Mouse (Mus musculus) intestine, embryonic 16.5 days (tissue): ENCODE results near the gene Slc50a1. TPM values are rescaled to one million over a fixed set of nuclear protein-coding genes. Genes with fewer than 3 reads are reported as not detected.

Experiments used
- ATAC-seq: fragments of 200-750 bp; cut with Nextera tagmentation; 2 replicates; pipeline ENCODE4 v1.8.0; 2017; ENCODE audit warnings: moderate TSS enrichment, moderate library complexity
- H3K27ac ChIP-seq: fragments of 300-500 bp; sonication (generic); 2 replicates; pipeline ENCODE4 v1.5.1; 2014; ENCODE audit warnings: mild to moderate bottlenecking, low read length
- H3K27me3 ChIP-seq: fragments of 300-500 bp; sonication (generic); replicated peaks from 2 replicates; pipeline ENCODE4 v1.6.1; 2014; ENCODE audit warnings: low read length, control low read depth, mixed read lengths; ENCODE audit not compliant: control insufficient read depth, insufficient read depth
- H3K36me3 ChIP-seq: fragments of 300-500 bp; sonication (generic); 2 replicates; pipeline ENCODE4 v1.6.1; 2014; ENCODE audit warnings: low read length, control low read depth; ENCODE audit not compliant: control insufficient read depth, insufficient read depth
- H3K4me1 ChIP-seq: fragments of 300-500 bp; sonication (generic); 2 replicates; pipeline ENCODE4 v1.6.1; 2014; ENCODE audit warnings: low read length, control low read depth, mixed read lengths; ENCODE audit not compliant: control insufficient read depth, insufficient read depth
- H3K4me2 ChIP-seq: fragments of 300-500 bp; sonication (generic); 2 replicates; pipeline ENCODE4 v1.6.1; 2014; ENCODE audit warnings: low read depth, low read length, control low read depth
- H3K4me3 ChIP-seq: fragments of 300-500 bp; sonication (generic); 2 replicates; pipeline ENCODE4 v1.5.1; 2014; ENCODE audit warnings: mild to moderate bottlenecking, low read length
- H3K9ac ChIP-seq: fragments of 300-500 bp; sonication (generic); 2 replicates; pipeline ENCODE4 v1.6.1; 2014; ENCODE audit warnings: low read depth, low read length
- H3K9me3 ChIP-seq: fragments of 300-500 bp; sonication (generic); 2 replicates; pipeline ENCODE4 v1.6.1; 2016; ENCODE audit warnings: low read length, control low read depth; ENCODE audit not compliant: control insufficient read depth
- WGBS: fragments of 180-500 bp; shearing (Covaris S2); extraction: QIAGEN DNeasy Blood & Tissue Kit; methylation state at CpG from one replicate; pipeline ENCODE4 v1.1.7; 2014; 5-methylcytosine and 5-hydroxymethylcytosine counted together
- polyA plus RNA-seq: library from polyadenylated mRNA; unstranded; fragments of >200 nt; fragmentation: Nextera tagmentation; extraction: Ambion mirVana; gene quantifications from 2 replicates; pipeline ENCODE4 v1.2.1, GENCODE M21; 2015

Slc50a1 gene
- polyA plus RNA-seq, 1 experiment from 2014 or later, result 74.1 TPM

GRCm38 (mm10) chr3:89232614-89233013 is 37.8 kb downstream of the Slc50a1 start:
- 0 out of 2 replicates have a peak, but pooled peaks cover 4% of the 10 kb centered on the region for H3K27me3 ChIP-seq
- H3K4me1 ChIP-seq, result peaks cover 32% of the 10 kb centered on the region
- no peak overlapping the region for H3K4me2 ChIP-seq
- ATAC-seq, result no peak
- no peak overlapping the region for H3K9ac ChIP-seq
- no peaks in the 10 kb centered on the region; the same call in 1 of the 2 replicates for H3K36me3 ChIP-seq
- 43% methylated on average over 6 of the region's 6 CpGs for WGBS
- H3K27ac ChIP-seq, result 0 out of 2 replicates have a peak overlapping the region, but pooled peaks have one; percentile 10
- no peak overlapping the region for H3K4me3 ChIP-seq
- H3K9me3 ChIP-seq, result no peaks in the 10 kb centered on the region

GRCm38 (mm10) chr3:89231772-89232275 is 38.5 kb downstream of the Slc50a1 start:
- Histone ChIP-seq H3K4me1 (peaks cover 39% of the 10 kb centered on the region), H3K9me3 (no peaks in the 10 kb centered on the region), H3K4me3 (no peak overlapping the region), H3K27ac (no peak overlapping the region), H3K4me2 (no peak overlapping the region), H3K27me3 (0 out of 2 replicates have a peak, but pooled peaks cover 4% of the 10 kb centered on the region), H3K9ac (no peak overlapping the region), H3K36me3 (no peaks in the 10 kb centered on the region; the same call in 1 of the 2 replicates)
- WGBS, result 73% methylated on average over 16 of the region's 16 CpGs
- ATAC-seq, result no peak

GRCm38 (mm10) chr3:89231345-89231744 is 39.0 kb downstream of the Slc50a1 start:
- WGBS, result 70% methylated on average over 7 of the region's 7 CpGs
- ATAC-seq, result no peak
- Histone ChIP-seq H3K4me3 (no peak overlapping the region), H3K4me2 (no peak overlapping the region), H3K27ac (no peak overlapping the region), H3K27me3 (peaks cover 4% of the 10 kb centered on the region; the same call in 1 of the 2 replicates), H3K9ac (no peak overlapping the region), H3K4me1 (peaks cover 44% of the 10 kb centered on the region), H3K9me3 (no peaks in the 10 kb centered on the region), H3K36me3 (no peaks in the 10 kb centered on the region; the same call in 1 of the 2 replicates)

- peaks cover 46% of the 10 kb centered on the region for H3K4me1 ChIP-seq
- H3K27me3 ChIP-seq, result peaks cover 4% of the 10 kb centered on the region; the same call in 1 of the 2 replicates
- no peak overlapping the region for H3K4me3 ChIP-seq
- no peaks in the 10 kb centered on the region for H3K36me3 ChIP-seq
- 90% methylated on average over 2 of the region's 2 CpGs for WGBS
- H3K4me2 ChIP-seq, result no peak overlapping the region
- no peak overlapping the region for H3K9ac ChIP-seq
- no peak overlapping the region for H3K27ac ChIP-seq
- H3K9me3 ChIP-seq, result no peaks in the 10 kb centered on the region
- ATAC-seq, result no peak
Measured at GRCm38 (mm10) chr3:89230561-89230960, 39.8 kb downstream of the Slc50a1 start.

- H3K9me3 ChIP-seq, result no peaks in the 10 kb centered on the region
- peaks cover 45% of the 10 kb centered on the region for H3K4me1 ChIP-seq
- 0 out of 2 replicates have a peak overlapping the region, but pooled peaks have one; percentile 8 for H3K4me3 ChIP-seq
- peak overlapping the region; percentile 72 for H3K4me2 ChIP-seq
- no peaks in the 10 kb centered on the region for H3K36me3 ChIP-seq
- H3K9ac ChIP-seq, result peak overlapping the region; percentile 58
- 0 out of 2 replicates have a peak, but pooled peaks have one; percentile 2 for ATAC-seq
- no peak overlapping the region for H3K27ac ChIP-seq
- WGBS, result 48% methylated on average over 4 of the region's 4 CpGs
- H3K27me3 ChIP-seq, result peaks cover 4% of the 10 kb centered on the region; the same call in 1 of the 2 replicates
Measured at GRCm38 (mm10) chr3:89229276-89229675, 41.1 kb downstream of the Slc50a1 start.

- no peak within 1 kb of the TSS for H3K27ac ChIP-seq
- peak; percentile 22; the same call in 1 of the 2 replicates for ATAC-seq
Measured at GRCm38 (mm10) chr3:89228836-89229235, 41.5 kb downstream of the Slc50a1 start, which contains the start of gene Muc1. TSS of gene Muc1 (plus strand) at chr3:89229057.

GRCm38 (mm10) chr3:89228180-89228549 is 42.2 kb downstream of the Slc50a1 start:
- no peak overlapping the region for H3K27ac ChIP-seq
- H3K36me3 ChIP-seq, result no peaks in the 10 kb centered on the region
- H3K9me3 ChIP-seq, result no peaks in the 10 kb centered on the region
- under 1% methylated on average over 20 of the region's 20 CpGs for whole genome bisulfite sequencing
- ATAC-seq, result peak; percentile 61
- H3K9ac ChIP-seq, result peak overlapping the region; percentile 58
- peak overlapping the region; percentile 47 for H3K4me3 ChIP-seq
- peaks cover 4% of the 10 kb centered on the region; the same call in 1 of the 2 replicates for H3K27me3 ChIP-seq
- H3K4me1 ChIP-seq, result peaks cover 35% of the 10 kb centered on the region
- H3K4me2 ChIP-seq, result peak overlapping the region; percentile 72

More at GRCm38 (mm10) chr3:89228836-89229235, 41.5 kb downstream of the Slc50a1 start, which contains the start of gene Muc1:
- H3K9me3 ChIP-seq, result no peaks in the 10 kb centered on the region
- no peaks in the 10 kb centered on the region for H3K36me3 ChIP-seq
- H3K4me3 ChIP-seq, result peak within 1 kb of the TSS; percentile 47
- H3K9ac ChIP-seq, result peak within 1 kb of the TSS; percentile 58
- H3K27me3 ChIP-seq, result peaks cover 4% of the 10 kb centered on the region; the same call in 1 of the 2 replicates
- peak within 1 kb of the TSS; percentile 72 for H3K4me2 ChIP-seq
- WGBS, result 24% methylated on average over 10 of the region's 10 CpGs
- H3K4me1 ChIP-seq, result peaks cover 42% of the 10 kb centered on the region

GRCm38 (mm10) chr3:89227307-89228179 is 42.8 kb downstream of the Slc50a1 start:
- no peaks in the 10 kb centered on the region for H3K36me3 ChIP-seq
- 6% methylated on average over 41 of the region's 41 CpGs for whole genome bisulfite sequencing
- peaks cover 4% of the 10 kb centered on the region; the same call in 1 of the 2 replicates for H3K27me3 ChIP-seq
- H3K9me3 ChIP-seq, result no peaks in the 10 kb centered on the region
- H3K4me2 ChIP-seq, result peak overlapping the region; percentile 72
- H3K27ac ChIP-seq, result peak overlapping the region; percentile 28; the same call in 1 of the 2 replicates
- ATAC-seq, result peak; percentile 61
- peaks cover 29% of the 10 kb centered on the region for H3K4me1 ChIP-seq
- H3K4me3 ChIP-seq, result peak overlapping the region; percentile 47
- H3K9ac ChIP-seq, result peak overlapping the region; percentile 58

- Histone ChIP-seq H3K9me3 (no peaks in the 10 kb centered on the region), H3K4me1 (peaks cover 26% of the 10 kb centered on the region), H3K9ac (peak within 1 kb of the TSS; percentile 58), H3K27me3 (peaks cover 4% of the 10 kb centered on the region; the same call in 1 of the 2 replicates), H3K36me3 (no peaks in the 10 kb centered on the region), H3K4me2 (peak within 1 kb of the TSS; percentile 72), H3K27ac (peak within 1 kb of the TSS; percentile 28; the same call in 1 of the 2 replicates), H3K4me3 (peak within 1 kb of the TSS; percentile 47)
- ATAC-seq, result no peak; the same call in 1 of the 2 replicates
- WGBS, result 9% methylated on average over 21 of the region's 21 CpGs
Measured at GRCm38 (mm10) chr3:89226900-89227299, 43.5 kb downstream of the Slc50a1 start, which contains the start of gene Mtx1. TSS of gene Mtx1 (minus strand) at chr3:89227088.
